ENCODE assay signal across 8 mouse cellular contexts in the genomic region with DNA sequence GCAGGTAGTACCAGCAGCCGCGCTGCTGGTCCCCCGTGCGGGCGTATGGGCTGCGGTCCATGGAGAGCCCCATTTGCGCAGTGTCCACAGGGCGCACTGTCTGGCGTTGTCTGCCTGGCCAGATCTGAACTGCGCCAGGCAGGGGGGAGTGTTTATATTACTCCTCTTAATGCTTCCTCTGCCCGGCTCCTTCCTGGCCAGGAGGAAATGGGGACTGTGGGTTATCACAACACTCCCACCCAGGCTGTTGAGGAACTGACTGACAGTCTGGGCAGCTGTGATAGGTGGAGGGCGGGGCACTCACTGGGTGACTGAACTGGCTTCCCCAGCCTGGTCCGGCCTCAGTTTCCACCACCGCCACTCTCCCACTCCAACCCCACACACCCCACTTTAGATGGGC. TPM values are rescaled to one million over a fixed set of nuclear protein-coding genes. Genes with fewer than 3 reads are reported as not detected.
DNase-seq lines count a peak whose midpoint lies in the region; ATAC-seq and TF ChIP-seq lines count a peak whose summit lies in the region.

A gene (minus strand): TSS at position 109 of the 400 bp plus-strand sequence.

- H3K4me3 ChIP-seq in midbrain, embryonic 11.5 days (ENCODE audit: low read depth, low read length), result no peak within 1 kb of the TSS
- H3K4me3 ChIP-seq in midbrain, postnatal 0 days (ENCODE audit: low read depth, low read length), result no peak within 1 kb of the TSS
- H3K4me3 ChIP-seq in embryonic facial prominence, embryonic 12.5 days, result 0 out of 2 replicates have a peak within 1 kb of the TSS, but pooled peaks have one; percentile 6
- no peak within 1 kb of the TSS for H3K4me3 ChIP-seq in hindbrain, embryonic 15.5 days
- H3K4me3 ChIP-seq in liver, embryonic 12.5 days, result peak within 1 kb of the TSS; percentile 42

- no peak for ATAC-seq in midbrain, embryonic 11.5 days (ENCODE audit: low FRiP score)
- no peak for ATAC-seq in midbrain, postnatal 0 days (ENCODE audit: low FRiP score)
- no peak; the same call in 1 of the 2 replicates for ATAC-seq in embryonic facial prominence, embryonic 12.5 days (ENCODE audit: insufficient number of reproducible peaks, insufficient read depth, low FRiP score, low TSS enrichment)
- ATAC-seq in hindbrain, embryonic 15.5 days (ENCODE audit: low FRiP score, low read depth), result no peak
- ATAC-seq in liver, embryonic 12.5 days, result peak; percentile 87

- intact Hi-C loops in left cerebral cortex, postnatal 25 days (cut with DNase I), result no loop called here

- 79% methylated on average over 14 of the region's 14 CpGs for WGBS in midbrain, embryonic 11.5 days
- WGBS in midbrain, postnatal 0 days, result 70% methylated on average over 14 of the region's 14 CpGs
- 50% methylated on average over 14 of the region's 14 CpGs for WGBS in embryonic facial prominence, embryonic 12.5 days
- 76% methylated on average over 14 of the region's 14 CpGs for WGBS in hindbrain, embryonic 15.5 days
- WGBS in liver, embryonic 12.5 days (ENCODE audit: insufficient replicate concordance), result 8% methylated on average over 14 of the region's 14 CpGs

- H3K27me3 ChIP-seq in midbrain, embryonic 11.5 days (ENCODE audit: control insufficient read depth, insufficient read depth, low read length), result peaks cover 23% of the 10 kb centered on the region
- peaks cover 26% of the 10 kb centered on the region for H3K27me3 ChIP-seq in midbrain, postnatal 0 days (ENCODE audit: insufficient read depth, low read length)
- peaks cover 29% of the 10 kb centered on the region for H3K27me3 ChIP-seq in embryonic facial prominence, embryonic 12.5 days
- peaks cover 45% of the 10 kb centered on the region for H3K27me3 ChIP-seq in hindbrain, embryonic 15.5 days
- H3K27me3 ChIP-seq in liver, embryonic 12.5 days (replicated peaks), result peaks cover 49% of the 10 kb centered on the region

- H3K36me3 ChIP-seq in midbrain, embryonic 11.5 days (ENCODE audit: control insufficient read depth, insufficient read depth, low read length), result no peaks in the 10 kb centered on the region
- no peaks in the 10 kb centered on the region for H3K36me3 ChIP-seq in midbrain, postnatal 0 days (ENCODE audit: insufficient read depth, low read length)
- no peaks in the 10 kb centered on the region for H3K36me3 ChIP-seq in embryonic facial prominence, embryonic 12.5 days
- H3K36me3 ChIP-seq in hindbrain, embryonic 15.5 days, result no peaks in the 10 kb centered on the region
- no peaks in the 10 kb centered on the region for H3K36me3 ChIP-seq in liver, embryonic 12.5 days

- H3K9ac ChIP-seq in midbrain, embryonic 11.5 days (ENCODE audit: low read length), result no peak within 1 kb of the TSS
- H3K9ac ChIP-seq in midbrain, postnatal 0 days (replicated peaks; ENCODE audit: low read length, poor library complexity, severe bottlenecking), result no peak within 1 kb of the TSS
- no peak within 1 kb of the TSS for H3K9ac ChIP-seq in embryonic facial prominence, embryonic 12.5 days
- no peak within 1 kb of the TSS for H3K9ac ChIP-seq in hindbrain, embryonic 15.5 days
- H3K9ac ChIP-seq in liver, embryonic 12.5 days, result no peak within 1 kb of the TSS

- no peak for TF ChIP-seq CTCF in midbrain, postnatal 0 days (IDR thresholded peaks at IDR 0.05)

- no peaks in the 10 kb centered on the region for H3K9me3 ChIP-seq in midbrain, embryonic 11.5 days (ENCODE audit: control insufficient read depth, low read length)
- H3K9me3 ChIP-seq in midbrain, postnatal 0 days (ENCODE audit: low read length), result no peaks in the 10 kb centered on the region
- no peaks in the 10 kb centered on the region for H3K9me3 ChIP-seq in embryonic facial prominence, embryonic 12.5 days
- H3K9me3 ChIP-seq in hindbrain, embryonic 15.5 days, result no peaks in the 10 kb centered on the region
- H3K9me3 ChIP-seq in liver, embryonic 12.5 days (replicated peaks), result no peaks in the 10 kb centered on the region

- no peak within 1 kb of the TSS for H3K27ac ChIP-seq in midbrain, embryonic 11.5 days (ENCODE audit: low read depth, low read length)
- no peak within 1 kb of the TSS for H3K27ac ChIP-seq in midbrain, postnatal 0 days (ENCODE audit: low read depth, low read length)
- 0 out of 2 replicates have a peak within 1 kb of the TSS, but pooled peaks have one; percentile 11 for H3K27ac ChIP-seq in embryonic facial prominence, embryonic 12.5 days
- H3K27ac ChIP-seq in hindbrain, embryonic 15.5 days (replicated peaks), result no peak within 1 kb of the TSS
- peak within 1 kb of the TSS; percentile 54 for H3K27ac ChIP-seq in liver, embryonic 12.5 days

- peaks cover under 1% of the 10 kb centered on the region; the same call in 1 of the 2 replicates for H3K4me1 ChIP-seq in midbrain, embryonic 11.5 days (ENCODE audit: control insufficient read depth, insufficient read depth, low read length)
- no peaks in the 10 kb centered on the region for H3K4me1 ChIP-seq in midbrain, postnatal 0 days (ENCODE audit: insufficient read depth, low read length)
- H3K4me1 ChIP-seq in embryonic facial prominence, embryonic 12.5 days, result no peaks in the 10 kb centered on the region
- H3K4me1 ChIP-seq in hindbrain, embryonic 15.5 days (replicated peaks), result peaks cover 12% of the 10 kb centered on the region
- H3K4me1 ChIP-seq in liver, embryonic 12.5 days, result peaks cover 37% of the 10 kb centered on the region

- no peak for DNase-seq in midbrain, embryonic 11.5 days (ENCODE audit: low spot score, missing footprints)
- no peak for DNase-seq in midbrain, postnatal 0 days (ENCODE audit: low spot score)
- no peak for DNase-seq in right cerebral cortex, postnatal 36 days (ENCODE audit: low spot score in 2 of 2)
- DNase-seq in cerebellum, postnatal 25 days, result no peak
- no peak for DNase-seq in left cerebral cortex, postnatal 25 days (ENCODE audit: low spot score in 2 of 2)

- H3K4me2 ChIP-seq in midbrain, embryonic 11.5 days, result no peak within 1 kb of the TSS
- no peak within 1 kb of the TSS for H3K4me2 ChIP-seq in midbrain, postnatal 0 days (ENCODE audit: low read depth, low read length, poor library complexity, severe bottlenecking)
- no peak within 1 kb of the TSS for H3K4me2 ChIP-seq in embryonic facial prominence, embryonic 12.5 days (replicated peaks)
- H3K4me2 ChIP-seq in hindbrain, embryonic 15.5 days, result no peak within 1 kb of the TSS
- H3K4me2 ChIP-seq in liver, embryonic 12.5 days, result peak within 1 kb of the TSS; percentile 67

RNA-seq across cellular contexts. Expression of the gene that starts here (rescaled TPM):
- polyA plus RNA-seq in midbrain, embryonic 11.5 days (2014; fragmentation: Nextera tagmentation; extraction: Ambion mirVana), result 33.7 and 34.1 TPM in 2 replicates
- 4.8 and 7.6 TPM in 2 replicates for total RNA-seq in midbrain, postnatal 0 days (2014; rRNA removed)
- 9.0 and 10.4 TPM in 2 replicates for polyA plus RNA-seq in midbrain, postnatal 0 days (2015; fragmentation: Nextera tagmentation; extraction: Ambion mirVana)
- 62.2 and 64.4 TPM in 2 replicates for polyA plus RNA-seq in embryonic facial prominence, embryonic 12.5 days (2016; fragmentation: Nextera tagmentation; extraction: Ambion mirVana)
- 9.5 and 10.9 TPM in 2 replicates for polyA plus RNA-seq in hindbrain, embryonic 15.5 days (2015; fragmentation: Nextera tagmentation; extraction: Ambion mirVana)
- polyA plus RNA-seq in liver, embryonic 12.5 days (2016; fragmentation: Nextera tagmentation; extraction: Ambion mirVana), result 44.8 and 46.7 TPM in 2 replicates
- 1 to 10 TPM; 5.7 to 6.6 TPM for total RNA-seq in left cerebral cortex, postnatal 25 days (2021)

Comparison
In these comparisons a context has a peak if more than half of its experiments do, and no peak if none do; other contexts are left out.
1. H3K27ac ChIP-seq: peak in embryonic facial prominence, embryonic 12.5 days (single experiment) and liver, embryonic 12.5 days (single experiment); none in midbrain, embryonic 11.5 days (single experiment), midbrain, postnatal 0 days (single experiment) and hindbrain, embryonic 15.5 days (single experiment).
2. H3K4me3 ChIP-seq: peak in embryonic facial prominence, embryonic 12.5 days (single experiment) and liver, embryonic 12.5 days (single experiment); none in midbrain, embryonic 11.5 days (single experiment), midbrain, postnatal 0 days (single experiment) and hindbrain, embryonic 15.5 days (single experiment).